Mouse (Mus musculus) bone marrow macrophage, adult 2 months (primary cell): ENCODE data around the gene Snrpa. TPM values are rescaled to one million over a fixed set of nuclear protein-coding genes. Genes with fewer than 3 reads are reported as not detected.

Experiments used
- H3K27ac ChIP-seq: 2 replicates; pipeline ENCODE4 v1.5.1; 2012; ENCODE audit warnings: low read depth, low read length; ENCODE audit not compliant: insufficient read depth
- H3K4me1 ChIP-seq: 2 replicates; pipeline ENCODE4 v1.6.1; 2012; ENCODE audit warnings: low read length; ENCODE audit not compliant: control insufficient read depth, insufficient read depth
- H3K4me3 ChIP-seq: 2 replicates; pipeline ENCODE4 v1.5.1; 2012; ENCODE audit warnings: mild to moderate bottlenecking, low read length, moderate library complexity; ENCODE audit not compliant: insufficient read depth
- CTCF ChIP-seq: IDR thresholded peaks from 2 replicates; pipeline ENCODE4 v1.5.1; 2012; ENCODE audit warnings: low read depth, mild to moderate bottlenecking, low read length, moderate library complexity
- POLR2A ChIP-seq: IDR thresholded peaks from 2 replicates; pipeline ENCODE4 v1.6.1; 2012; ENCODE audit warnings: mild to moderate bottlenecking, low read depth, low read length, borderline replicate concordance
- polyA plus RNA-seq: library from polyadenylated mRNA; stranded (reverse); fragments of >200 nt; gene quantifications from 2 replicates; pipeline ENCODE4 v1.2.4, GENCODE M21; 2012; ENCODE audit not compliant: missing spikeins, insufficient read depth, insufficient read length

The Snrpa gene
- polyA plus RNA-seq, 1 experiment: 52.0 TPM

- Histone ChIP-seq H3K4me3 (no peak overlapping the region), H3K27ac (no peak overlapping the region), H3K4me1 (peaks cover 9% of the 10 kb centered on the region)
- TF ChIP-seq POLR2A (no peak), CTCF (no peak)
Observed at GRCm38 (mm10) chr7:27212626-27213025, 16.6 kb upstream of the Snrpa start.

- Histone ChIP-seq H3K27ac (no peak overlapping the region), H3K4me3 (no peak overlapping the region)
- TF ChIP-seq CTCF (no peak), POLR2A (no peak)
Observed at GRCm38 (mm10) chr7:27203730-27204449, 7.8 kb upstream of the Snrpa start.

GRCm38 (mm10) chr7:27198779-27199178 is 2.7 kb upstream of the Snrpa start:
- no peak overlapping the region for H3K4me3 ChIP-seq
- no peak for TF ChIP-seq CTCF
- no peak for TF ChIP-seq POLR2A
- peak overlapping the region; percentile 95 for H3K27ac ChIP-seq
- peaks cover 45% of the 10 kb centered on the region for H3K4me1 ChIP-seq

More at GRCm38 (mm10) chr7:27203730-27204449, 7.8 kb upstream of the Snrpa start:
- H3K4me1 ChIP-seq: peaks cover 21% of the 10 kb centered on the region

GRCm38 (mm10) chr7:27198355-27198754 is 2.3 kb upstream of the Snrpa start:
- TF ChIP-seq CTCF: no peak
- no peak for TF ChIP-seq POLR2A
- Histone ChIP-seq H3K27ac (peak overlapping the region; percentile 95), H3K4me3 (no peak overlapping the region), H3K4me1 (peaks cover 49% of the 10 kb centered on the region)

- H3K4me1 ChIP-seq: peaks cover 49% of the 10 kb centered on the region
- no peak overlapping the region for H3K4me3 ChIP-seq
- H3K27ac ChIP-seq: peak overlapping the region; percentile 95
- no peak for TF ChIP-seq CTCF
- TF ChIP-seq POLR2A: no peak
Observed at GRCm38 (mm10) chr7:27197634-27198033, 1.6 kb upstream of the Snrpa start.

- TF ChIP-seq CTCF (no peak), POLR2A (no peak)
- H3K4me3 ChIP-seq: no peak overlapping the region
- peaks cover 49% of the 10 kb centered on the region for H3K4me1 ChIP-seq
- H3K27ac ChIP-seq: peak overlapping the region; percentile 95
Observed at GRCm38 (mm10) chr7:27197136-27197535, 1.1 kb upstream of the Snrpa start.

- Histone ChIP-seq H3K27ac (no peak overlapping the region), H3K4me1 (peaks cover 33% of the 10 kb centered on the region), H3K4me3 (no peak overlapping the region; the same call in 1 of the 2 replicates)
- TF ChIP-seq POLR2A (no peak), CTCF (no peak)
Observed at GRCm38 (mm10) chr7:27193731-27194130, 2.3 kb downstream of the Snrpa start.

GRCm38 (mm10) chr7:27192434-27192833 is 3.6 kb downstream of the Snrpa start:
- Histone ChIP-seq H3K4me3 (no peak overlapping the region), H3K27ac (no peak overlapping the region), H3K4me1 (peaks cover 22% of the 10 kb centered on the region)
- TF ChIP-seq CTCF: no peak
- TF ChIP-seq POLR2A: no peak

- peaks cover 8% of the 10 kb centered on the region for H3K4me1 ChIP-seq
- TF ChIP-seq POLR2A (no peak), CTCF (no peak; the same call in 1 of the 2 replicates)
- H3K4me3 ChIP-seq: no peak overlapping the region
- no peak overlapping the region for H3K27ac ChIP-seq
Observed at GRCm38 (mm10) chr7:27189271-27189931, 6.7 kb downstream of the Snrpa start.

- H3K4me1 ChIP-seq: no peaks in the 10 kb centered on the region
- TF ChIP-seq CTCF (no peak), POLR2A (no peak)
Observed at GRCm38 (mm10) chr7:27185986-27186385, 10.1 kb downstream of the Snrpa start.

GRCm38 (mm10) chr7:27184964-27185363 is 11.1 kb downstream of the Snrpa start:
- H3K27ac ChIP-seq: no peak overlapping the region
- H3K4me3 ChIP-seq: no peak overlapping the region
- H3K4me1 ChIP-seq: no peaks in the 10 kb centered on the region
- TF ChIP-seq POLR2A (no peak), CTCF (peak; percentile 48)

More at GRCm38 (mm10) chr7:27185986-27186385, 10.1 kb downstream of the Snrpa start:
- Histone ChIP-seq H3K27ac (no peak overlapping the region), H3K4me3 (no peak overlapping the region)
